Mouse (Mus musculus) adrenal gland, postnatal 4 days (tissue): ENCODE data around the gene Anks1b. TPM values are rescaled to one million over a fixed set of nuclear protein-coding genes. Genes with fewer than 3 reads are reported as not detected.

Experiments used
- DNase-seq, 2 experiments: peaks; one replicate each; pipeline ENCODE4 v3.0.0; 2021 to 2022; ENCODE audit warnings: low spot score in 2 of 2, mixed read lengths in 2 of 2
- long read RNA-seq, 2 experiments: library from polyadenylated mRNA; stranded (forward); transcript quantifications; one replicate each; pipeline ENCODE4 v2.0.0; 2021
- total RNA-seq, 2 experiments: library from RNA; stranded (reverse); gene quantifications; 2 replicates each; pipeline ENCODE4 v1.2.3; 2021

Anks1b gene
- 1 to 10 TPM; 4.4 to 4.5 TPM for total RNA-seq
- long read RNA-seq, experiment 1, partial matches to known transcripts, result 0 of 55 reads
- long read RNA-seq, experiment 1, other reads (novel, unspliced or antisense), result 55 of 55 reads
- long read RNA-seq, experiment 2, partial matches to known transcripts, result 0 of 30 reads
- long read RNA-seq, experiment 2, other reads (novel, unspliced or antisense), result 30 of 30 reads

DNA sequence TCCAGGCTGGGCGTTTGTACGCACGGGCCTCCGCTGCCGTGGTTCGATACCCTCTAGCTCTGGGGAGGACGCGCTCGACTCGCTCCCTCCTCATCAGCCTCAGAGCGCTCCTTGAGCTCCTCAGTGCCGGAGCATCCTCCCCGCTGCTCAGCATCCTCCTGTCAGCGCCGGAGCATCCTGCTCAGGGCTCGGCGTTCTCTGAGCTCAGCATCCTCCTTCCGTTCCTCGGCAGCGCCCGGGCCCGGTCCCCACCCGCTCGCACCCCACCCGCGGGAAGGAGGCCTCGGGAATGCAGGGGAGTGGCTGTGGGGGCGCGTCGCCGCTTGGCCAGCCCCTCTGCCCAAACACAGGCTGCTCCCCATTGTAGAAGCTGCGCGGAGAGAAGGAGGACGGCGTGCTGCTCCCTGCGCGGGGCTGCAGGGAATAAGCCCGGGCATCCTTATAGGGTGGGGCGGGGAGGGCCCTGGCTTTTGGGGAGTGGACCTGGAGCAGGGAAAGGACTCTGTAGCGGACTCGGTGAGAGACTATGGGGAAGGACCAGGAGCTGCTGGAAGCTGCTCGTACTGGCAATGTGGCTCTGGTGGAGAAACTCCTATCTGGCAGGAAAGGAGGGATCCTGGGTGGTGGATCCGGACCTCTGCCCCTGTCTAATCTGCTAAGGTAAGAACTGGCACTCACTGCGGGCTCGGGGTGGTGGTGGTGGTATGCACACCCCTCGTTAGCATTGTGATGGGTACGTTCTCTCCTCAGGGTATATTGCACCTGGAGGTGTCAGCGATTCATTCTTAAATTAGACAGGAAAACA is at the start of gene Anks1b:
Gene Anks1b, plus strand, starts transcription at position 364 of the 805 bp plus-strand sequence.
- no peak for DNase-seq

DNA sequence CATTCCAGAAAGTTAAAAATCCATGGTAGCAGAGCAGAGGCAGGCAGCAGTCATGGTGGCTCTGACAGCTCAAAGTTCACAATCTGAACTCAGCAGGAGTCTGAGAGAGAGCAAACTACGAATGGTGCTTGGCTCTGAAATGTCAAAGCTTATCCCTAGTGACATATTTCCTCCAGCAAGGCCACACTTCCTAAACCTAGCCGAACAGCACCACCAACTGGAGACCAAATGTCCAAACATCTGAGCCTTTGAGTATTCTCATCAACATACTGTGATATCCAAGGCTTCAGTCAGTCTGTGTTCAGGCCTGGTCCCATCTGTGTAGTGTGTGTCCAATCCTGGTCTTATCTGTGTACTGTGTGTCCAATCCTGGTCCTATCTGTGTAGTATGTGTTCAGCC is 49.4 kb upstream of the Anks1b start:
- no peak for DNase-seq

GRCm38 (mm10) chr10:89826896-89827295 is 46.4 kb upstream of the Anks1b start:
- DNase-seq, result no peak

GRCm38 (mm10) chr10:89832334-89832733 is 41.0 kb upstream of the Anks1b start:
- no peak for DNase-seq

- DNase-seq, result no peak
Measured at GRCm38 (mm10) chr10:89833166-89833565, 40.1 kb upstream of the Anks1b start.

DNA sequence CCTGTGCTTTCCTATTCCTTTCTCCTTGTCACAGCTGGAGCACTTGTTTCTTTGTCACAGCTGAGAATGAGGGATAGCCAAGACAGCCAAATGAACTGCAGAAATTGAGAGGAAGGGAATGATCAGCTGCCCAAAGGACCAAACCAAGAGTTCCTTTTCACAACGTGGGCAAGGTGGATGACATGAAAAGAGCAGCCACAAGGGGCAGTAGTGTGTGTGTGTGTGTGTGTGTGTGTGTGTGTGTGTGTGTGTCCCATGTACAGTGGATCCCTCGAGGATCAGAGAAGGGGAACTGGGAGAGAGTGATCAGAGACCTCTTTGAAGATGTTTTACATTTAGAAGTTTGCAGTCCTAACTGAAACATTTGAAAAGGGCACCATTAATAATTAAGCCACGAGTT is 35.8 kb upstream of the Anks1b start:
- DNase-seq, result no peak

DNA sequence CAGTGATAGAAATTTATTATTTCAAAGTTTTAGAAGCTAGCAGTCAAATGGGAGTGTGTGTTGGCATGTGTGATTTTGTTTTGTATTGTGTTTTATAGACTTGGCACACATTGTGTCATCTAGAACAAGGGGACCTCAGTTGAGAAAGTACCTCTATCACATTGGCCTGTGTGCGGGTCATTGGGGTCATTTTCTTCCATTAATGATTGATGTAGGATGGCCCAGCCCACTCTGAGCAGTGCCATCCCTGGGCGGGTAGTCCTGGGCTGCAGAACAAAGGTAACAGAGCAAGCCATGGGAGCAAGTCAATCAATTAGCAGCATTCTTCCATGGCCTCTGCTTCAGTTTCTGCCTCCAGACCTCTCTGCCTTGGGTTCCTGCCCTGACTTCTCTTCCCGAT is 34.5 kb upstream of the Anks1b start:
- DNase-seq, result no peak

GRCm38 (mm10) chr10:89850951-89851350 is 22.4 kb upstream of the Anks1b start:
- DNase-seq, result no peak

DNA sequence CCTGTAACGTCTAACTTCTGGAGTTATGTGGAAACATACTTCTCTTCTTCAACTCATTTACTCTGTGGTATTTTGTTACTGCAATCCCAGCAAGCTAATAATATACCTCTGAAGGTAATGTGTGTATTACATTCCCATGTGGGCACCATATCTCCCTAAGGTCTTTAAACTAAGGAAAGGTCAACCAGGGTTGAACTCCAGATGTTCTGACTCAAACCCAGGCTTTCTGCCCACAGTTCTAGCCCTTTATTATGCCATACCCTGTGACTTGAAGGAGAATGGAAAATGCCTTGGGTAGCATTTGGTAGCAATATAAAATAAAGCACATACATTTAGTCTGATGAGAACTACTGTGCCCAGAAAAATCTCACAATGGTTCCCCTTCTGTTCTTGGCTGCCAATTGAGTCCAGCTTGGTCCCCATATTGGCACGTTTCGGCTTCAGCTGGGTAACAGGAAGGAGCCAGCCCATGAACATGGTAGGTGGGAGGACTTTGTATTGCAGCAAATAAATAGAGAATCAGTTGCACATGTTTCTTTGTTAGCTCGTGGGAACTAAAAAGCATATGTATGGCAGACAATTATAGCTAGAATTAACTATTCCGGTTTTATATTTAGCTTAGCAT is 17.9 kb upstream of the Anks1b start:
- DNase-seq, result no peak

DNA sequence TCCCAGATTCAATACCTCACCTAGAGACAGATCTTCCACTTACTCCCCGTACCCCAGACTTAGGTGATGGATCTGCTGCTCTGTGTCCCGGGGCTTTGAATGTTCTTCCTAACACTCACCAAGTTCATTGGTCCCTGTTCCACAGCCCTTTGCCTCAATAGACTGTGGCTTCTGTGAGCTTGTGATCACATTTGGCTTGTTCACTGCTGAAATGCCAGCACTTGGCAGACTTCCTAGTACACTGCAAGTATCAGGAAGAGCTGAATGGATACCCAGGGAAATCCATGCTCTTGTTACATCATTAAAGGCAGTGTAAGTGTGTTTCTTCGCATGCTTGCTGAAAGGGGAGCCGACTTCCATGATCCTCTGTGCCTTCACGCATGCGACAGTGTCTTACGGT is 17.0 kb upstream of the Anks1b start:
- DNase-seq, result no peak

GRCm38 (mm10) chr10:89868211-89868610 is 5.1 kb upstream of the Anks1b start:
- DNase-seq, result no peak

- no peak for DNase-seq
Measured at GRCm38 (mm10) chr10:89868836-89869235, 4.5 kb upstream of the Anks1b start.

DNA sequence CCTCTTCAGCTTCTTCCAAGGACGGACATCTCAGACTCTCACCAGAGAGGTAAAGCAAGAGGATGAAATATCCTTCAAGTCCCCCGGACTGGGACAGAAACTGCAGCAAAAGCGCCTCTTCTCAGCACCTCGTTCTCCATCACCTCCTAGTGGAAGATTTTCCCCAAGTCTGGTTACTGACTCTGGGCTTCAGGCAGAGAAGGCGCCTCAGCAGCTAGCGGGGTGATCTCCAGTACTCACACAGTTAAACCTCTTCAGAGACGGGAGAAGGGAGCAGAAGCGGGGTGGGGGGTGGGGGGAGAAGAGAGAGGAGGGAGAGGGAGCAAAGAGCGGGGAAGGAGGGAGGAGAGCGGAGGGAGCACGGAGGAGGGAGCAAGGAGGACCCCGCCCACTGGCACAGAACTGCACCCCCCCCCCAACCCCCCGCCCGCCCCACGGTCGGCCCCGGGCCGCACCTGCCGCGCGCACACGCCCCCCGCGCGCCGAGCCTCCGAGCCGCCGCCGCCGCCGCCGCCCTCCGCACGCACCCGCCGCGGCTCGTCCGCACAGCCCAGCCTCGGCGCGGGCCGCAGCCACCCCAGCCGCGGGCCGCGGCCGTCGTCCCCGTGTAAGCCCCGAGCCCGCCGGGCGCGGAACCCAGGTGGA is 686 bp upstream of the Anks1b start:
- DNase-seq, result no peak

- no peak for DNase-seq
Measured at GRCm38 (mm10) chr10:89874036-89874435, 727 bp downstream of the Anks1b start.

- no peak for DNase-seq
Measured at GRCm38 (mm10) chr10:89883561-89883960, 10.3 kb downstream of the Anks1b start.

GRCm38 (mm10) chr10:89902720-89903337 is 29.5 kb downstream of the Anks1b start:
- DNase-seq, result no peak

DNA sequence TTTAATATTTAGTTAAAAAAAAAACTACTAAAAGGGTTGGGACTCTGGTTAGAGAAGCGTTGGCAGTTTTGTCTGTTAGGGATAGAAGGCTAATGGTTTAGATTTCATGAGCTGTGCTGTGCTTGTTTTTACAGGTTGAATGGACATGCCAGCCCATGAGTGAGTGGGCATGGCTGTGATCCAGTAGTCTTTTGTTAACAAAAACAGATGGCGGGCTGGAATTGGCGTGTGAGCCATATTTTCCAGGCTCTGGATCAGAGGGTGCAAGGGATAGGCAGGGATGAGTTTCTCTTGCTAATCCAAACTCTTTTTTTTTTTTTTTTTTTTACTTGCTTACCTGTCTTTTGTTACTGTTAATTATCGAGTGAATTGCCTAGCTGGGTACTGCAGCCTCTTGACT is 38.6 kb downstream of the Anks1b start:
- DNase-seq, result no peak

- DNase-seq, result no peak
Measured at GRCm38 (mm10) chr10:89913174-89913573, 39.9 kb downstream of the Anks1b start.

DNA sequence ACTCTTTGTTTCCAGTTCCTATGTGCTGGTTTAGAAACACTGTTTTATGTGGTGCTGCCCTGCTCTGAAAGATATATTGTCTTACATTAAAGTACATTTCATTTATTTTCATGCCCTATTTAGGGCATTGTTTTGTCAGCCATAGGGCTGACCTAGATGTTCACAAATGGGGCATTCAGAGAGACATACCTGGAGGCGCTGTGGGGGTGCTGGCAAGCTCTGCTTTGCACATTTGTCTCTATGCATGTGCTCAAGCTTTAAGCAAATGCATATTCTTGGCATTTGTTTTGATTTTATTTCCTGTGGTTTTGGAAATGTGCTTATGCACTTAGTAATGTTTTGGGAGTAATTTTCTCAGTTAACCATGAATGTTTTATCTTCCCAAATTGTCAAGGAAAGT is 43.8 kb downstream of the Anks1b start:
- DNase-seq, result no peak

- DNase-seq, result no peak
Measured at GRCm38 (mm10) chr10:89921965-89922364, 48.7 kb downstream of the Anks1b start.

GRCm38 (mm10) chr10:89942180-89942579 is 68.9 kb downstream of the Anks1b start:
- no peak for DNase-seq
